Mouse (Mus musculus): ENCODE measurements at regions not wholly inside any gene's neighbourhood (a gene's known extent, or its start where the extent isn't known, plus 50 kb on each side); places are given as distances from the start of the nearest gene placed in this dataset.
A peak's percentile ranks its signal among the peaks of the same experiment; 100 is the strongest.
"Not testable (repeated sequence)": the region's sequence is repeated elsewhere in the genome, so short reads cannot be mapped to it uniquely, and the experiment has no call there.

DNA sequence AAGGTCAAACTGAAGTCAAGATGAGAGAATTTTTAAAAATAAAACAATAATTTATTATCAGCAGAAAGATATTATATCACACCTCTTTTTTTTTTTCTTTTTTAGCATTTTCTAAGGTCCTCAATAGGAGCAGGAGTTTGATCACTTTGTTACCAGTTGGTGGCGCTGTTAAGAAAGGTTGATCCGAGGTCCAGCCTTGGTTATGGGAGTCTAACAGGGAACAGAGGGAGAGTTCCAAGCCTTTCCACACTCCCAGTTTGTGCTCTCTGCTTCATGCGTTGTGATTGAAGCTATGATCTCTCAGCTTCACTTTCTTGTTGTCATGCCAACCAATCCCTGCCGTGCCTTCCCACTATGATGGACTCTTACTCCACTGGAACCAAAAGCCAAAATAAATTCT is 83.8 kb downstream of the Fam174a start:
- Histone ChIP-seq H3K4me1 (ENCODE audit: control insufficient read depth, insufficient read depth, low read depth, low read length) (no peaks in the 10 kb centered on the region), H3K4me3 (ENCODE audit: low read length) (no peak overlapping the region), H3K4me2 (ENCODE audit: low read length) (no peak overlapping the region), H3K36me3 (ENCODE audit: control insufficient read depth, insufficient read depth, low read length) (no peaks in the 10 kb centered on the region), H3K27ac (ENCODE audit: low read depth, low read length) (no peak overlapping the region), H3K27me3 (replicated peaks; ENCODE audit: control insufficient read depth, insufficient read depth, low read length) (no peaks in the 10 kb centered on the region), H3K9me3 (ENCODE audit: control insufficient read depth, low read length) (no peaks in the 10 kb centered on the region), H3K9ac (ENCODE audit: low read depth, low read length) (no peak overlapping the region)
- WGBS, result 37% methylated on average over 4 of the region's 4 CpGs
- no peak for ATAC-seq

DNA sequence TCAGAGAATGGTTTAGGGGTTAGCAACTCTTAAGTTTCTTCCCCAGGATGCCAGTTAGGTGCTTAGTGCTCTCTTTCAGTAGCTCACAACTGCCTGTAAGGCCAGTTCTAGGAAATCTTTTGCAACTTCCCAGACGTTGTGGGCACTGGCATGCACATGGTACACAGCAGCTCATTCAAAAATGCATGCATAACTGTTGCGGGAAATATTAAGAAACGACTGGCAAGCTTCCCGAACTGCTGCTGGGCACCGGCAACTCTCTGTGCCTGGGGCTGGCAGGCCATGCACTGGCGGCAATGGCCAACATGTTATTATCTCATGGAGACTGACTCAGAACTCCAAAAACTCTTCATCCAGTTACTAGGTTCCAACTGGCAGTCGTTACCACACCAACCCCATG is 86.3 kb downstream of the Fam174a start:
- 86% methylated on average over 7 of the region's 7 CpGs for WGBS
- H3K4me1 ChIP-seq (ENCODE audit: control insufficient read depth, insufficient read depth, low read depth, low read length), result no peaks in the 10 kb centered on the region

DNA sequence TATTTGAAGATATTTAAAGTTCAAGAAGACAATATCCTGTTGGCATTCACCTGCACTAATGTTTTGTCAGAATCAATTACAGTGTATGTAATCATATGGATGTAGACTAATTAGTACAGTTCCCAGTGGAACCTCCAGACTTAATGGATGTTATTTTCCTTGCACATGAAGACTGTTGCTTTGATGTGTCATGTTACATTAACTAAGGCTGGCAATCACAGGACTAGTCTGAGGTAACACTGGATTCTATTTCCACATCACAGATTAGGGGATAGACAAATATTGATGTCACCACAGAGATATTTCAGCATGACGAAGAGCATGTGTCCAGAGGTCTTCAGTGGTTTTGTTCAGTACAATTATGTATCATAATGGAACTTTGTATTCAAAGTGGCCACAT is 108.8 kb downstream of the Fam174a start:
- H3K4me3 ChIP-seq (ENCODE audit: low read length), result no peak overlapping the region
- H3K4me2 ChIP-seq (ENCODE audit: low read length), result no peak overlapping the region
- H3K9ac ChIP-seq (ENCODE audit: low read depth, low read length), result no peak overlapping the region
- H3K4me1 ChIP-seq (ENCODE audit: control insufficient read depth, insufficient read depth, low read depth, low read length), result no peaks in the 10 kb centered on the region
- H3K36me3 ChIP-seq (ENCODE audit: control insufficient read depth, insufficient read depth, low read length), result no peaks in the 10 kb centered on the region
- WGBS, result 55% methylated on average over 1 of the region's 1 CpGs
- H3K9me3 ChIP-seq (ENCODE audit: control insufficient read depth, low read length), result no peaks in the 10 kb centered on the region
- no peak overlapping the region for H3K27ac ChIP-seq (ENCODE audit: low read depth, low read length)
- H3K27me3 ChIP-seq (replicated peaks; ENCODE audit: control insufficient read depth, insufficient read depth, low read length), result no peaks in the 10 kb centered on the region
- no peak for ATAC-seq

More for the DNA sequence above, 86.3 kb downstream of the Fam174a start:
- H3K4me2 ChIP-seq (ENCODE audit: low read length), result no peak overlapping the region
- no peak overlapping the region for H3K27ac ChIP-seq (ENCODE audit: low read depth, low read length)
- no peak overlapping the region for H3K4me3 ChIP-seq (ENCODE audit: low read length)
- H3K9ac ChIP-seq (ENCODE audit: low read depth, low read length), result no peak overlapping the region
- H3K36me3 ChIP-seq (ENCODE audit: control insufficient read depth, insufficient read depth, low read length), result no peaks in the 10 kb centered on the region
- no peaks in the 10 kb centered on the region for H3K9me3 ChIP-seq (ENCODE audit: control insufficient read depth, low read length)
- no peak for ATAC-seq
- H3K27me3 ChIP-seq (replicated peaks; ENCODE audit: control insufficient read depth, insufficient read depth, low read length), result no peaks in the 10 kb centered on the region

DNA sequence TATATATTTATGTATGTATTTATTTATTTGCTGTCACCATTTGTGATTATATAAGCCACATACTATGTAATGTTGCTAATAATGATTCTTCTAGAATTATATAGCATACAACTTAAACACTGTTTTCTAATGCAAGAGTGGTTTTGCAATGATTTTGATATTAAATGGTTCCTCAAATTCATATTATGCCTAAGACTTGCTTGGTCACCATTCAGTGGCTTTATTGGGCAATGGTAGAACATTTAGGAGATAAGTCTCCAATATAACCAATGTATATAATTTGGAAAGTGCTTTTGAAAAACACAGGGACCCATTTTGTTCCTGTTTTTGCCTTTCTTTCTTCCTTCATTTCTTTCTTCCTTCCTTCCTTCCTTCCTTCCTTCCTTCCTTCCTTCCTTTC is 112.0 kb downstream of the Fam174a start:
- Histone ChIP-seq H3K27me3 (replicated peaks; ENCODE audit: control insufficient read depth, insufficient read depth, low read length) (no peaks in the 10 kb centered on the region), H3K9ac (ENCODE audit: low read depth, low read length) (no peak overlapping the region), H3K4me1 (ENCODE audit: control insufficient read depth, insufficient read depth, low read depth, low read length) (no peaks in the 10 kb centered on the region), H3K4me3 (ENCODE audit: low read length) (no peak overlapping the region), H3K27ac (ENCODE audit: low read depth, low read length) (no peak overlapping the region), H3K9me3 (ENCODE audit: control insufficient read depth, low read length) (no peaks in the 10 kb centered on the region), H3K4me2 (ENCODE audit: low read length) (no peak overlapping the region), H3K36me3 (ENCODE audit: control insufficient read depth, insufficient read depth, low read length) (no peaks in the 10 kb centered on the region)
- ATAC-seq, result no peak

DNA sequence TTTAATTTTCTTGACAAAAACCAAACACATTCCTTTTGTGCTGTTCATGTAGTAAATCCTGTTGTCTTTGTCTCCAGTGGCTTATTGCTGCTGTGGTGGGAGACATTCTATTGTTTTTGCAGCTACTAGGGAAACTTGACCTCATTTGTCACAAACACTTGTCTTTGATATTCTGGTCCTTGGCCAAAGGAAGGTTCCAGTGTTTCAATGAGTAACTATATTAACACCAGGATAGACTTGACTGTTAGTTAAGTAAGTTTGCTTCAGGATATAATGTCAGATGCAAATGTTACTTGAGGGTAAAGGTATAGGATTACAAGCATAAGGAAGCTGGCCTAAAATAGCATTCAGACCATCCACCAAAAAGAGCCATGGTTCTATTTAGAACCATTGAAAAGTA is 123.7 kb downstream of the Fam174a start:
- Histone ChIP-seq H3K36me3 (ENCODE audit: control insufficient read depth, insufficient read depth, low read length) (no peaks in the 10 kb centered on the region), H3K27me3 (replicated peaks; ENCODE audit: control insufficient read depth, insufficient read depth, low read length) (no peaks in the 10 kb centered on the region), H3K4me2 (ENCODE audit: low read length) (no peak overlapping the region), H3K4me1 (ENCODE audit: control insufficient read depth, insufficient read depth, low read depth, low read length) (no peaks in the 10 kb centered on the region), H3K4me3 (ENCODE audit: low read length) (no peak overlapping the region), H3K9me3 (ENCODE audit: control insufficient read depth, low read length) (no peaks in the 10 kb centered on the region), H3K9ac (ENCODE audit: low read depth, low read length) (no peak overlapping the region), H3K27ac (ENCODE audit: low read depth, low read length) (no peak overlapping the region)
- ATAC-seq, result no peak

DNA sequence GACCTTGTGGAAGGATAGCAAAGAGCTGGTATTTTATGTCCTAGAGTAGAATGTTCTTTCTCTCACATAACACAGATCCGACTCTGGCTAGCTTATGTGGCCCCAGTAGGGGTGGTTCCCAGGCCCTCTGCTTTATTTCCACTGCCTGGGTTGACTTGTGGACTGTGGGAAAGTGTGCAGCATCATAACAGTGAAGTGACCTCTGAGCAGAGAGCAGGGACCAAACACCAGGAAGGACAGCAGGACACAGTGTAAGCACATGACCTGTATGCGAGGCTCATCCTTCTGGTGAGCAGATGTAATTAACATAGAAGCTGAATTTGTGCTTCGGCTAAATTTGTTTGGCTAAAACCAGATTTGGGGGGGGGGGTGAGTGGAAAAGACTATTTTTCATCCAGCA is 132.1 kb downstream of the Fam174a start:
- whole genome bisulfite sequencing, result 69% methylated on average over 3 of the region's 3 CpGs
- no peak overlapping the region for H3K27ac ChIP-seq (ENCODE audit: low read depth, low read length)
- no peaks in the 10 kb centered on the region for H3K27me3 ChIP-seq (replicated peaks; ENCODE audit: control insufficient read depth, insufficient read depth, low read length)
- no peak overlapping the region for H3K4me2 ChIP-seq (ENCODE audit: low read length)
- no peaks in the 10 kb centered on the region for H3K36me3 ChIP-seq (ENCODE audit: control insufficient read depth, insufficient read depth, low read length)
- H3K9ac ChIP-seq (ENCODE audit: low read depth, low read length), result no peak overlapping the region
- no peaks in the 10 kb centered on the region for H3K4me1 ChIP-seq (ENCODE audit: control insufficient read depth, insufficient read depth, low read depth, low read length)
- no peaks in the 10 kb centered on the region for H3K9me3 ChIP-seq (ENCODE audit: control insufficient read depth, low read length)
- no peak for ATAC-seq
- no peak overlapping the region for H3K4me3 ChIP-seq (ENCODE audit: low read length)

DNA sequence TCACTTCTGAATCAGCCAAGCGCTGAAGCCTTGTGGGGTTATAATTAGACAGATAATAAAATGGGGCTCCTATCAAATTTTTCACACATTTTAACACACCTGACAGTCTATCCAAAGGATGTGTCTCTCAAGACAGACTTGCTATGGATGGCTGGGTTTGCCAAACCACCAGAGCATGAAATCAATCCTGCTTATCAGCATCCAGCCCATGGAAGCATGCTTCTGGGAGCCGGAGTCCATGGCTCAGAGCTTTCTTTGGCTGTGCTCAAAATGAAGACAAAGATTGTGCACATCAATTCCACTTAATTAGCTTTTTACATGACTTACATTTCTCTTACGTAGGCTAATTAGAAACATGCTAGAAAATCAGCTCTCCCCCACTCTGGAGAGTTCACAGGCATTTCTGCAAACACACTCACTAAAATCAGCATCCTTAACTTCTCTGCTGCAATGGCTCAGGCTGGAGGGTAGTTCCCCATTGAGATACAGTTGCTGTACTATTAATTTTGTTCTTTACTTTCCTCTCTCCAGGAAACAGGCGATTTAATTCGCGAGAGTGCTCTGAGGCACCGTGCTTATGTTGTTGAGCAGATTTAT is 135.6 kb downstream of the Fam174a start:
- no peaks in the 10 kb centered on the region for H3K9me3 ChIP-seq (ENCODE audit: control insufficient read depth, low read length)
- 56% methylated on average over 7 of the region's 7 CpGs for WGBS
- no peaks in the 10 kb centered on the region for H3K4me1 ChIP-seq (ENCODE audit: control insufficient read depth, insufficient read depth, low read depth, low read length)
- H3K36me3 ChIP-seq (ENCODE audit: control insufficient read depth, insufficient read depth, low read length), result no peaks in the 10 kb centered on the region
- no peak overlapping the region for H3K4me2 ChIP-seq (ENCODE audit: low read length)
- H3K27ac ChIP-seq (ENCODE audit: low read depth, low read length), result no peak overlapping the region
- ATAC-seq, result peak; percentile 86
- H3K9ac ChIP-seq (ENCODE audit: low read depth, low read length), result no peak overlapping the region
- H3K27me3 ChIP-seq (replicated peaks; ENCODE audit: control insufficient read depth, insufficient read depth, low read length), result no peaks in the 10 kb centered on the region
- no peak overlapping the region for H3K4me3 ChIP-seq (ENCODE audit: low read length)

DNA sequence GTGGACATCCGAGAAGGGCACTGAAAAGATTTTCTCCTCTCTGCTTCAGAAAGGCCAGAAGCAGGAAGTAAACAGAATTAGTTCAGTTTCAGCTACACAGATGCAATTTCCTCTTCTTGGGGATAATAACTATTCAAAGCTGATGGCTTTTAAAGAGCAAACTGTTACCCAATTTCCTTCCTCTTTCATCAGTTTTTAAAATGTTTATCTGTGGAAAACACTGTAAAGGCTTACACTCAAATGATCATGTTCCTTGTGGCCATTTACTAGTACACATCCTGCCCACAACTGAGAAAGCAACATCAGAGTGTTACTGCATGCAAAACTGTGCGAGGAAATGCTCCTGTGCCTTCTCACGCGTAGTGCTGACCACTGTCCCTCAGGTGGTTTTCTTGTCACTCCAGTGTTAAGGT is 137.5 kb downstream of the Fam174a start:
- Histone ChIP-seq H3K27ac (ENCODE audit: low read depth, low read length) (no peak overlapping the region), H3K4me2 (ENCODE audit: low read length) (no peak overlapping the region), H3K9ac (ENCODE audit: low read depth, low read length) (no peak overlapping the region), H3K36me3 (ENCODE audit: control insufficient read depth, insufficient read depth, low read length) (no peaks in the 10 kb centered on the region), H3K4me3 (ENCODE audit: low read length) (no peak overlapping the region), H3K4me1 (ENCODE audit: control insufficient read depth, insufficient read depth, low read depth, low read length) (no peaks in the 10 kb centered on the region), H3K27me3 (replicated peaks; ENCODE audit: control insufficient read depth, insufficient read depth, low read length) (no peaks in the 10 kb centered on the region), H3K9me3 (ENCODE audit: control insufficient read depth, low read length) (no peaks in the 10 kb centered on the region)
- WGBS, result 89% methylated on average over 4 of the region's 4 CpGs
- ATAC-seq, result no peak

DNA sequence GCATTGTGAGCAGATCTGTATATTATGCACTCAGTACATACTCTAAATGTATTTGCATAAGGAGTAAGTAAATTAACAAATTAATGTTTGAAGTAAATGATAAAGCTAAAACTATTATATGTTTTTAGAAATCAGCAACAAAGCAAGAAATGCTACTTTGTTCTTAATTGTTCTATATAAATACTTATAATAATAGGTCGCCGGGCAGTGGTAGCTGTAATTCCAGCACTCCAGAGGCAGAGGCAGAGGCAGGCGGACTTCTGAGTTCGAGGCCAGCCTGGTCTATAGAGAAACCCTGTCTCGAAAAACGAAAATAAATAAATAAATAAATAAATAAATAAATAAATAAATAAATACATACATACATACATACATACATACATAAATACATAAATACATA is 138.3 kb downstream of the Fam174a start:
- not testable (repeated sequence) for H3K4me1 ChIP-seq (ENCODE audit: control insufficient read depth, insufficient read depth, low read depth, low read length); H3K9me3 ChIP-seq (ENCODE audit: control insufficient read depth, low read length); H3K4me2 ChIP-seq (ENCODE audit: low read length); H3K4me3 ChIP-seq (ENCODE audit: low read length); H3K9ac ChIP-seq (ENCODE audit: low read depth, low read length); H3K36me3 ChIP-seq (ENCODE audit: control insufficient read depth, insufficient read depth, low read length); H3K27ac ChIP-seq (ENCODE audit: low read depth, low read length); H3K27me3 ChIP-seq (replicated peaks; ENCODE audit: control insufficient read depth, insufficient read depth, low read length); ATAC-seq
- 84% methylated on average over 6 of the region's 6 CpGs for WGBS

DNA sequence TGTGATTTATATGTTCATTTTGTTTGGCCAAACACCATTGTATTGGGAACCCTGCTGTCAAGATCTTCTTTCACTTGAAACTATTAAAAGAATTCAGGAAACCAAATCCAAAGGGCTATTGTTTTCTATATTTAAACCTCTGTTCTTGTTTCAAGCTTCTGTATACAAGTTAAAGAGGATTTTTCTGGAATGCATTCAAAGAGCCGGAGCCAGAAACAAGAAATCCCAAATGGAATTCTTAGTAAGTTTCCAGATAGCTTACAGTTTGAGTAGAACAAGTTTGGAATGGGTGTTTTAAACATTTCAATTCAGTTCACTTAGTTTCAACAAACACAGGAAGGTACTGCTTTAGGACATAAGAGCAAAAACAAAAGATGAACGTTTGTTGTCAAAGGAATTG is 140.8 kb downstream of the Fam174a start:
- no peaks in the 10 kb centered on the region for H3K4me1 ChIP-seq (ENCODE audit: control insufficient read depth, insufficient read depth, low read depth, low read length)
- no peak for ATAC-seq
- H3K4me2 ChIP-seq (ENCODE audit: low read length), result no peak overlapping the region
- H3K27ac ChIP-seq (ENCODE audit: low read depth, low read length), result no peak overlapping the region
- H3K36me3 ChIP-seq (ENCODE audit: control insufficient read depth, insufficient read depth, low read length), result no peaks in the 10 kb centered on the region
- H3K27me3 ChIP-seq (replicated peaks; ENCODE audit: control insufficient read depth, insufficient read depth, low read length), result no peaks in the 10 kb centered on the region
- H3K4me3 ChIP-seq (ENCODE audit: low read length), result no peak overlapping the region
- no peak overlapping the region for H3K9ac ChIP-seq (ENCODE audit: low read depth, low read length)
- WGBS, result 57% methylated on average over 2 of the region's 2 CpGs
- H3K9me3 ChIP-seq (ENCODE audit: control insufficient read depth, low read length), result no peaks in the 10 kb centered on the region
